Mouse (Mus musculus) embryonic facial prominence, embryonic 15.5 days (tissue): ENCODE results near the gene Cbwd1. TPM values are rescaled to one million over a fixed set of nuclear protein-coding genes. Genes with fewer than 3 reads are reported as not detected.

ENCODE experiments used
- ATAC-seq: fragments of 200-750 bp; cut with Nextera tagmentation; 2 replicates; pipeline ENCODE4 v1.8.0; 2017; ENCODE audit warnings: low read depth, moderate TSS enrichment; ENCODE audit not compliant: insufficient number of reproducible peaks, low FRiP score, low TSS enrichment
- H3K27ac ChIP-seq: fragments of 300-500 bp; sonication (generic); replicated peaks from 2 replicates; pipeline ENCODE4 v1.5.1; 2015; ENCODE audit warnings: mild to moderate bottlenecking, inconsistent platforms
- H3K27me3 ChIP-seq: fragments of 300-500 bp; sonication (generic); 2 replicates; pipeline ENCODE4 v1.6.1; 2015; ENCODE audit warnings: inconsistent platforms
- H3K36me3 ChIP-seq: fragments of 300-500 bp; sonication (generic); 2 replicates; pipeline ENCODE4 v1.6.1; 2015; ENCODE audit warnings: mild to moderate bottlenecking, inconsistent platforms
- H3K4me1 ChIP-seq: fragments of 300-500 bp; sonication (generic); 2 replicates; pipeline ENCODE4 v1.6.1; 2015; ENCODE audit warnings: inconsistent platforms
- H3K4me2 ChIP-seq: fragments of 300-500 bp; sonication (generic); replicated peaks from 2 replicates; pipeline ENCODE4 v1.6.1; 2015; ENCODE audit warnings: mild to moderate bottlenecking, inconsistent platforms
- H3K4me3 ChIP-seq: fragments of 300-500 bp; sonication (generic); replicated peaks from 2 replicates; pipeline ENCODE4 v1.5.1; 2015; ENCODE audit warnings: mild to moderate bottlenecking, inconsistent platforms
- H3K9ac ChIP-seq: fragments of 300-500 bp; sonication (generic); 2 replicates; pipeline ENCODE4 v1.6.1; 2015; ENCODE audit warnings: inconsistent platforms
- H3K9me3 ChIP-seq: fragments of 300-500 bp; sonication (generic); replicated peaks from 2 replicates; pipeline ENCODE4 v1.6.1; 2016; ENCODE audit warnings: inconsistent platforms
- WGBS: fragments of 180-500 bp; shearing (Covaris S2); methylation state at CpG from one replicate; pipeline ENCODE4 v1.1.7; 2015; 5-methylcytosine and 5-hydroxymethylcytosine counted together
- polyA plus RNA-seq: library from polyadenylated mRNA; unstranded; fragments of >200 nt; fragmentation: Nextera tagmentation; extraction: Ambion mirVana; gene quantifications from 2 replicates; pipeline ENCODE4 v1.2.1, GENCODE M21; 2015

The Cbwd1 gene
- polyA plus RNA-seq, 1 experiment from 2014 or later, result 19.1 TPM

GRCm38 (mm10) chr19:24994900-24995299 is 33.5 kb upstream of the Cbwd1 start:
- 21% methylated on average over 8 of the region's 8 CpGs for WGBS

DNA sequence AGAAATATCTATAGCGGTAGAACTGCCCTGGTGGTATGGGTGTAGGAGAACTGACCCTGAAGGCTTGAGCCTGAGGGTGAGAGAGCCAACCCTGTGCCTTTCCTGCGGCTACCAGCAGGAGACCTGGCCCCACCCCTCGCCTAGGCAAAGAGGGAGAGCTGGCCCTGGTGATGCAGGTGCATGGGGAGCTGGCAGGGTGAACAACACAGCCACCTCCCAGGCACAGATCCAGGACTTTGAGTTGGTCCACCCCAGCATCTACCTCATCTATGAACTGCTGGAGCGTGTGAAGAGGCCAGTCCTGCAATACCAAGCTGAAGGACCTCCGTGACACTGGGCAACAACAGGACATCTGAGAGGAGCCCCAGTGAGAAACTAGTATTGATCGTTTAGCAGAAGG is 32.1 kb upstream of the Cbwd1 start:
- Histone ChIP-seq H3K9ac (no peak overlapping the region), H3K4me2 (no peak overlapping the region), H3K4me1 (no peaks in the 10 kb centered on the region), H3K27me3 (0 out of 2 replicates have a peak, but pooled peaks cover 14% of the 10 kb centered on the region), H3K4me3 (no peak overlapping the region), H3K9me3 (no peaks in the 10 kb centered on the region), H3K27ac (no peak overlapping the region), H3K36me3 (no peaks in the 10 kb centered on the region)
- 66% methylated on average over 6 of the region's 6 CpGs for WGBS
- ATAC-seq, result no peak

More at GRCm38 (mm10) chr19:24994900-24995299, 33.5 kb upstream of the Cbwd1 start:
- no peak for ATAC-seq
- Histone ChIP-seq H3K4me3 (no peak overlapping the region), H3K27me3 (peaks cover 25% of the 10 kb centered on the region), H3K9ac (no peak overlapping the region), H3K27ac (no peak overlapping the region), H3K4me2 (no peak overlapping the region), H3K36me3 (no peaks in the 10 kb centered on the region), H3K9me3 (no peaks in the 10 kb centered on the region), H3K4me1 (peaks cover 9% of the 10 kb centered on the region)

DNA sequence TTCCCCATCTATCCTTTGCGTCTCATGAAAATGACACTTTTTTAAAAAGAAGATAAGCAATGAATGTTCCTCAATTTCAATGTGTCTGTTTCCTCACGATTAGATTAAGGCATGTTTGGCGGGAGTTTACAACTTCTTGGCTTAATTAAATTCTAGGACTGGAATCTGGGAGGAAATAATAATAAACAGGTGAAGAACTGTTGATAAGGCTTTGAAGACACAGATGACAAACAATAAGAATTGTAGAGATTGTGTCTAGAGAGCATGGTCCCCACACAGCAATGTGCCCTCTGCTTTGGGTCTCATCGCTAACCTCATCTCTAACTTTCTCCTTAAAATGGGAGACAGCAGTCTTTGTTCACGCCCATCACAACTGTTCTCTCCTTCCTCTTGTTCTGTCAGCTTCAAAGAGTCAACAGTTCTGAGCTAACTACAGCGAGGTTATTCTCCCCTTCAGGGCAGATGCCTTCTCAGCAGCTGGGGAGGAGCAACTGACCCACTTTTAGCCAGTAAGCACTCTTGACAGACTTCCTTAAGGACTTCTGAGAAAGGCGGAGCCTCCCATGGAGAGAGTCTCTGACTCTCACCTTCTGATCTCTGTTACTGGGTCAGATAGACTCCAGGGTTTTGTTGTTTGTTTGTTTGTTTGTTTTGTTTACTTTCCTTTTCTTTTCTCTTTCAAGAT is 28.9 kb upstream of the Cbwd1 start:
- ATAC-seq, result no peak

DNA sequence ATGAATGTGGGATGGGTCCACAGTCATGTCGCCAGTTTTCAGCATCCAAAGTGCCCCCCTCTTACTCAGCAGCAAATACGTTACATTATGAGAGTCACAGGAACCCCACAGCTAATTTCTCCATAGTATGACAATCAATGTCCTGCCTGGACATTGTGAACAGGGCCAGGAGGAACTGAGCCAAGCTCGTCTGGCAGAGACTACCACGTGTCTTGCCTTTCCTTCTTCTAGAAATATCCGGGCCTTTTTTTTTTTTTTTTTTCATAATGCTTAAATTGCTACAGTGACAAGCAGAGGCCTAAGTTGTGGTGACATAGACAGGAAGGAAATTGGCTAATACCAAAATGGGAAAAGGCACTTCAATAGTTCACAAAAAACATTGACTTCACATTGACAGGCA is 27.4 kb upstream of the Cbwd1 start:
- H3K9ac ChIP-seq, result no peak overlapping the region
- 74% methylated on average over 5 of the region's 5 CpGs for WGBS
- no peak overlapping the region for H3K4me2 ChIP-seq
- no peaks in the 10 kb centered on the region for H3K36me3 ChIP-seq
- H3K4me1 ChIP-seq, result no peaks in the 10 kb centered on the region
- H3K27ac ChIP-seq, result no peak overlapping the region
- no peaks in the 10 kb centered on the region for H3K9me3 ChIP-seq
- H3K27me3 ChIP-seq, result no peaks in the 10 kb centered on the region
- ATAC-seq, result no peak
- H3K4me3 ChIP-seq, result no peak overlapping the region

More for the DNA sequence above, 28.9 kb upstream of the Cbwd1 start:
- Histone ChIP-seq H3K9me3 (no peaks in the 10 kb centered on the region), H3K9ac (no peak overlapping the region), H3K4me1 (no peaks in the 10 kb centered on the region), H3K4me3 (no peak overlapping the region), H3K36me3 (no peaks in the 10 kb centered on the region), H3K27me3 (no peaks in the 10 kb centered on the region), H3K4me2 (no peak overlapping the region), H3K27ac (no peak overlapping the region)
- 63% methylated on average over 7 of the region's 7 CpGs for WGBS

DNA sequence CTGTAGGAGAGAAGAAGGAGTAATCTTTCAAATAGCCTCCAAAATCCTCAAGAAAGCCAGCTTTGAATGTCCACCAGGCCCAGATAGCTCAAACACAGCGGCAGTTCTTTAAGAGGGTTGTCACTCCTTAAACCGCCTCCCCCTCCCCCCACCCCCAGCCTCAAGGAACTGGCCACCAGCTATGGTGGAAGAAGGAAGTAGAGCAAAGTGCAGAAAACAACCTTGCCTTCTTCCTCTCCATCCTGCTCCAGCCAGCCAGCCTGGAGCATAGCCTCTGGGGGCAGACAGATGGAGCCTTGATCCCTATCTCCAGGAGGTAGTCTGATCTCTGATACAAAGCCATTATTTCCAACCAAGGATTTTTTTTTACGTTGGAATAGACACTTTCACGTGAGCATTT is 25.9 kb upstream of the Cbwd1 start:
- Histone ChIP-seq H3K36me3 (no peaks in the 10 kb centered on the region), H3K4me1 (no peaks in the 10 kb centered on the region), H3K4me3 (no peak overlapping the region), H3K27ac (no peak overlapping the region), H3K9me3 (no peaks in the 10 kb centered on the region), H3K9ac (no peak overlapping the region), H3K27me3 (no peaks in the 10 kb centered on the region), H3K4me2 (no peak overlapping the region)
- no peak for ATAC-seq
- 72% methylated on average over 4 of the region's 4 CpGs for WGBS

- Histone ChIP-seq H3K36me3 (no peaks in the 10 kb centered on the region), H3K4me3 (no peak overlapping the region), H3K27ac (no peak overlapping the region), H3K27me3 (no peaks in the 10 kb centered on the region), H3K4me1 (no peaks in the 10 kb centered on the region), H3K9ac (no peak overlapping the region), H3K9me3 (no peaks in the 10 kb centered on the region), H3K4me2 (no peak overlapping the region)
- 94% methylated on average over 2 of the region's 2 CpGs for WGBS
- no peak for ATAC-seq
Measured at GRCm38 (mm10) chr19:24985045-24985444, 23.6 kb upstream of the Cbwd1 start.

- WGBS, result 65% methylated on average over 7 of the region's 7 CpGs
- Histone ChIP-seq H3K4me3 (no peak overlapping the region), H3K36me3 (no peaks in the 10 kb centered on the region), H3K4me2 (no peak overlapping the region), H3K27ac (no peak overlapping the region), H3K4me1 (no peaks in the 10 kb centered on the region), H3K9me3 (no peaks in the 10 kb centered on the region), H3K27me3 (no peaks in the 10 kb centered on the region), H3K9ac (no peak overlapping the region)
- no peak for ATAC-seq
Measured at GRCm38 (mm10) chr19:24983857-24984498, 22.6 kb upstream of the Cbwd1 start.

- Histone ChIP-seq H3K4me2 (no peak overlapping the region), H3K4me1 (no peaks in the 10 kb centered on the region), H3K9ac (no peak overlapping the region), H3K9me3 (no peaks in the 10 kb centered on the region), H3K4me3 (no peak overlapping the region), H3K36me3 (no peaks in the 10 kb centered on the region), H3K27me3 (no peaks in the 10 kb centered on the region), H3K27ac (no peak overlapping the region)
- WGBS, result 73% methylated on average over 4 of the region's 4 CpGs
- ATAC-seq, result no peak
Measured at GRCm38 (mm10) chr19:24983050-24983449, 21.6 kb upstream of the Cbwd1 start.

DNA sequence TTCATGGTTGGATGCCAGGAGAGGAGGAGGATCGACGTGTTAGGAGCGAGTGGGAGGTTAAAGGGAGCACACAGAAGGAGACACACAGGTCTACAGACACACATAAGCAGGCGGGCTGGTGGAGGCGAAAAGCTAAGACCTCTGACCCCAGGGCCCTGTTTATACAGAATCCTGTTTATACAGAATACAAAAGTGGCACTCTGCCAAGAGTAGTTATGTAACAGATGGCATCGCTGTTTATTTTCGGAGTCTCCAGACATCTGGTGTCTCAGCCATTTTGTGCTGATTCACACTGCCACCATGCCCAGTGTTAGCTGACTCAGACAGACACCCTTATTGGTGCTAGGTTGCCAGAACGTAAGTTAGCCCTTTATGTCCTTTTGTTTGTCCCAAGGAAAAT is 19.9 kb upstream of the Cbwd1 start:
- peak; percentile 43; the same call in 1 of the 2 replicates for ATAC-seq
- H3K9ac ChIP-seq, result no peak overlapping the region
- WGBS, result 52% methylated on average over 8 of the region's 8 CpGs
- no peaks in the 10 kb centered on the region for H3K36me3 ChIP-seq
- no peaks in the 10 kb centered on the region for H3K27me3 ChIP-seq
- no peaks in the 10 kb centered on the region for H3K9me3 ChIP-seq
- H3K4me2 ChIP-seq, result no peak overlapping the region
- no peak overlapping the region for H3K4me3 ChIP-seq
- H3K27ac ChIP-seq, result no peak overlapping the region
- no peaks in the 10 kb centered on the region for H3K4me1 ChIP-seq

DNA sequence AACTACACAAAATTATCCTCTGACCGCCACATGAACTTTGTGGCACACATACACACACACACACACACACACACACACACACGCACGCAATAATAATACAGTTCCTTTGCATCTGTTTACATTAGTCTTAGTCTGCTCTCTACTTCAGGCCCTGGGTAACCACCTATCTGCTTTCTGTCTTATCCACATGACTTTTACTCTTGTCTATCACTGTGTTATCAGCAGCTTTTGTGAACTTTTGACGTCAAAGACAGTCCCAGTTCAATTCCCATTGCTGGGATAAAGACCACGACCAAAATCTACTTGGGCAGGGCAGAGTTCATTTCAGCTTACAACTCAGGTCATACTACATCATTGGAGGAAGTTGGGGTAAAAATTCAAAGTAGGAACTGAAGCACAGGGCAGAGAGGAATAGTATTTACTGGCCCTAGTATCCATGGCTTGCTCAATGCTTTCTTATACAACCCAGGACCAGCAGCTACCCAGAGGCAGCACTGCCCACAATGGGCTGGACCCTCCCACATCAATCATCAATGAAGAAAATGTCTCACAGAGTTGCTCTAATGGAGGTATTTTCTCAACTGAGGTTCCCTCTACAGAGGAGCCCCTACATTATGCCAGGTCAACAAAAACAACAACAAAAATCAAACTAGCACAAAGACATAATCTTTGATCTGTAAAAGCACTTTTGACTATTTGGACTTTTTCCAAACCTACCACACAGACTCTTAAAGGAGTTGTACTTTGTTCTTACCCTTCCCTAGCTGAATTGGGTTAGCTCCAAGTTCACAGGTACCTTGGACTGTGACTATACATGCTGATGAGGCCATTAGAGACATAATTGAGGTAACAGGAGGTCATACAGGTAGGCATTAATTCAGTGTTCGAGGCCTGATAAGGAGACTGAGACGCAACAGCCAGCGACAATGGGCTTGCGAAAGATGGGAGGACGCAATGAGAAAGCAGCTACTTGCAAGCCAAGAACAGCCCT is 17.7 kb upstream of the Cbwd1 start:
- WGBS, result 83% methylated on average over 10 of the region's 10 CpGs
- Histone ChIP-seq H3K27me3 (no peaks in the 10 kb centered on the region), H3K9me3 (no peaks in the 10 kb centered on the region), H3K27ac (no peak overlapping the region), H3K4me3 (no peak overlapping the region), H3K9ac (no peak overlapping the region), H3K36me3 (no peaks in the 10 kb centered on the region), H3K4me2 (no peak overlapping the region), H3K4me1 (no peaks in the 10 kb centered on the region)
- no peak for ATAC-seq

GRCm38 (mm10) chr19:24977991-24978390 is 16.6 kb upstream of the Cbwd1 start:
- no peak for ATAC-seq
- WGBS, result 73% methylated on average over 11 of the region's 11 CpGs
- H3K9me3 ChIP-seq, result no peaks in the 10 kb centered on the region
- H3K27me3 ChIP-seq, result no peaks in the 10 kb centered on the region
- no peak overlapping the region for H3K4me3 ChIP-seq
- no peak overlapping the region for H3K9ac ChIP-seq
- no peak overlapping the region for H3K27ac ChIP-seq
- no peak overlapping the region for H3K4me2 ChIP-seq
- H3K4me1 ChIP-seq, result no peaks in the 10 kb centered on the region
- no peaks in the 10 kb centered on the region for H3K36me3 ChIP-seq
